Mouse (Mus musculus) hindbrain, embryonic 12.5 days (tissue): ENCODE measurements at regions not wholly inside any gene's neighbourhood (a gene's known extent, or its start where the extent isn't known, plus 50 kb on each side); places are given as distances from the start of the nearest gene placed in this dataset.

Experiments used
- ATAC-seq: fragments of 200-750 bp; cut with Nextera tagmentation; 2 replicates; pipeline ENCODE4 v1.8.0; 2017; ENCODE audit warnings: moderate TSS enrichment; ENCODE audit not compliant: low FRiP score
- H3K27ac ChIP-seq: fragments of 300-500 bp; sonication (generic); 2 replicates; pipeline ENCODE4 v1.5.1; 2016; ENCODE audit warnings: mild to moderate bottlenecking
- H3K27me3 ChIP-seq: fragments of 300-500 bp; sonication (generic); 2 replicates; pipeline ENCODE4 v1.6.1; 2016; ENCODE audit warnings: mild to moderate bottlenecking
- H3K36me3 ChIP-seq: fragments of 300-500 bp; sonication (generic); 2 replicates; pipeline ENCODE4 v1.6.1; 2016; ENCODE audit warnings: mild to moderate bottlenecking
- H3K4me1 ChIP-seq: fragments of 300-500 bp; sonication (generic); 2 replicates; pipeline ENCODE4 v1.6.1; 2016
- H3K4me2 ChIP-seq: fragments of 300-500 bp; sonication (generic); replicated peaks from 2 replicates; pipeline ENCODE4 v1.6.1; 2016; ENCODE audit warnings: mild to moderate bottlenecking
- H3K4me3 ChIP-seq: fragments of 300-500 bp; sonication (generic); 2 replicates; pipeline ENCODE4 v1.5.1; 2016; ENCODE audit warnings: mild to moderate bottlenecking
- H3K9ac ChIP-seq: fragments of 300-500 bp; sonication (generic); 2 replicates; pipeline ENCODE4 v1.6.1; 2016; ENCODE audit warnings: mild to moderate bottlenecking, moderate library complexity
- H3K9me3 ChIP-seq: fragments of 300-500 bp; sonication (generic); replicated peaks from 2 replicates; pipeline ENCODE4 v1.6.1; 2016; ENCODE audit warnings: mild to moderate bottlenecking
- WGBS: fragments of 180-500 bp; shearing (Covaris S2); methylation state at CpG from one replicate; pipeline ENCODE4 v1.1.7; 2016; 5-methylcytosine and 5-hydroxymethylcytosine counted together

DNA sequence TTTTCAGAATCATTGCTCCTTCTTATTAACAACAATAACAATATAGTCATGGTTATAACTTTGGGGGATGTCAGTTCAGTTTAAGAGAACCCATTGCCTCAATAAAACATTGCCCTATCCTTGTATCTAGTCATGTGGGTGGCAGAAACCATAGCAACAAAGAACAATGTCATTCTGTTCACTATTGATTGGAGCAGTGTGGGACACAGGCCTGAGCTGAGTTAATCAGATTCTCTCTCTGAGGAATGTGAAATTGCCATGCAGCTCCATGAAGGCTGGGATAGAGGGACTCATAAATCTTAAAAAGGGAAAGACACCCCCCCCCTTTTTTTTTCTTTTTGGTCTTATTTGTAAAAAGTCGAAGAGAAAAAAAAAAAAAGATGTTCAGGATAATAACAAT, 165.4 kb upstream of the Pet2 start:
- Histone ChIP-seq H3K4me1 (no peaks in the 10 kb centered on the region), H3K27me3 (no peaks in the 10 kb centered on the region), H3K4me3 (no peak overlapping the region), H3K27ac (no peak overlapping the region), H3K4me2 (no peak overlapping the region), H3K36me3 (no peaks in the 10 kb centered on the region), H3K9ac (no peak overlapping the region), H3K9me3 (no peaks in the 10 kb centered on the region)
- ATAC-seq = peak; percentile 76; the same call in 1 of the 2 replicates
- WGBS = 13% methylated on average over 1 of the region's 1 CpGs

DNA sequence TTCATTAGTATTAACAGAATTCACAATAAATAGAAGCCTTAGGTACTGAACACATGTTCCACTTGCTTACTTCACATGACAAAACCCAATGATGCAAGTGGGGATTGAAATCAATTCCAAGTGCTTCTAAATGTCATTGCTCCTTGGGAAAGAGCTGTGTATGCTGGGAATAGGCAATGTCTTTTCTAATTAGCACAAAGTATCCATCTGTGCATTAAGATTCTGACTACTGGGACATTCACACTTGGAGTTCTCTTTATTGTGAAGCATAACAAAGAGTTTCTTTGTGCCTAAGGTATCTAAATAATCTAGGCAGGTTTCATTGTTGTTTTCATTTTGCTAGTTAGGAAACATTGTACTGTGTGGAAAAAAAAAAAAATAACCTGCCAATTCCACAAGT, 149.8 kb upstream of the Pet2 start:
- Histone ChIP-seq H3K36me3 (no peaks in the 10 kb centered on the region), H3K27me3 (no peaks in the 10 kb centered on the region), H3K4me2 (no peak overlapping the region), H3K4me1 (no peaks in the 10 kb centered on the region), H3K27ac (no peak overlapping the region), H3K4me3 (no peak overlapping the region), H3K9ac (no peak overlapping the region), H3K9me3 (no peaks in the 10 kb centered on the region)
- no peak for ATAC-seq
